Mouse (Mus musculus) adrenal gland, adult 8-10 months (tissue): ENCODE results near the gene Rdh11. TPM values are rescaled to one million over a fixed set of nuclear protein-coding genes. Genes with fewer than 3 reads are reported as not detected.

Experiments
- DNase-seq: peaks from one replicate; pipeline ENCODE4 v3.0.0; 2022
- total RNA-seq, 4 experiments: library from RNA; stranded (reverse); gene quantifications; 2 replicates each; pipeline ENCODE4 v1.2.4; 2022

The Rdh11 gene
- total RNA-seq, 4 experiments from 2014 or later: 18.1 to 25.0 (median 21.0) TPM

DNA sequence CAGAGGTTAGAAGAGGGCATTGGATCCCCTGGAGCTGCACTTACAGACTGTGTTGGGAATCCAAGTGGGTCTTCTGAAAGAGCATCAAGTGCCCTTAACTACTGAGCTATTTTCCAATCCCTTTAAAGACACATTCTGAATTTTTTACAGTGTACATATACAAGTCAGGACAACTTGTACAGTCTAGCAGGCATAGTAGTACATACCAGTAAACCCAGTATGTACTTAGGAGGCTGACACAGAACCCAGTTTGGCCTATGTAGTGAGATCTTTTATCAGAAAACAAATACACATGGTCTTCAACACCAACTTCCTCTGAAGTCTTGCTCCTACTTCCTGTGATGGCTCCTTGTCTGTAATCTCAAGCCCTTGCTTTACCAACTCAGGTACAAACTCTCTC lies 53.1 kb downstream of the Rdh11 start:
- DNase-seq: no peak

DNA sequence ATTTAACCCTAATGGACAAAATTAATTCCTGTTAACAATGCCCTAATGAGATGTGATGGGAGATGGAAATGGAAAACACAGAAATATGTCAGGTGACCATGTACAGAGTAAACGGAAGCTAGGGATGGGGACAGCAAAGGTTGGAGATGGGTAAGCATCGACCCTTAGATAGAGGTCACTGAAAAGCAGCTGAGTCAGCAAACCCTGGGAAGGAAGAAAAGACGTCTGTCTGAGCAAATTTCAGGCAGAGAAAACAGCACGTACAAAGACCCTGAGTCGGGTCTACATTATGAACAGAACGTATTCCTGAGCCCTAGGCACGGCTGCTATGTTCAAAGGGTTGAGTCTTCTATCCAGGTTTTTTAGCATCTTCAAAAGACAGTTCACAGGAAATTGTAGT lies 55.1 kb downstream of the Rdh11 start:
- no peak for DNase-seq

DNA sequence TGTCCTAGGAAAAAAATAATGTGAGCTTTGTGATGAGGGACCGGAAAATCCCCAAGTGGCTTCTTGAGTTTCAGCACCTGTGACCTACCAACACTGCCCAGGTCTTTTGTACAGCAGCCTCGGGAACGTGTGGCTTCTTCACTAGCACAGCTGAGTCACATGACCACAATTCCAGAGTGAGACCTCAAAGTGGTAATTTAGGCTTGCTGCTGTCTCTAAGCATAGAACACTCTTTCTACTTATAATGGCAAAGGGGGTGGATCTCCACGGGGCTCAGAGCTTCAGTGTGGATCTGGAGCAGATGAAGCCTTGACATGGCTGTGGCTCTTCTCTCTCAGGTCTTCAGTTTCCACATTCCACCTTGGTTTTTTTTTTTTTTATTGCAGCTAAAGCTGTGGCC lies 57.0 kb downstream of the Rdh11 start:
- no peak for DNase-seq

DNA sequence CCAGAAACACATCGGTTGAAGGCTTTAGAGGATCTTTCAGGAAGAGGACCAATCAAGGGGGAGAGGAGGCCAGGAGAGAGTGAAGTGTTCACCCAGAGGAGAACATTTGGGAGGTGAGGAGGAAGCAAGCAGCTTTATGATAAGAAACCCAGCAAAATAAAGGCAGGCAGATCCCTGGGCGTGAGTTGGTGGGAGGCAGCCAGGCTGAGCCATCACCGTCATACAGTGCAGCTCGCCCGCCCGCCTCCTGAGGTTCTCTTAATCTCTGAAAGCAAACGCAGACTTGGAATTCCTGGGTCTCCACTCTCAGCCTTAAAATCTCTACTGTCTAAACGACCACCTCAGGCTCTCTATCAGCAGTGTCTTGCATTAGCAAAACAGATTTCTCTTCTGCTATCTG lies 57.4 kb downstream of the Rdh11 start:
- no peak for DNase-seq

DNA sequence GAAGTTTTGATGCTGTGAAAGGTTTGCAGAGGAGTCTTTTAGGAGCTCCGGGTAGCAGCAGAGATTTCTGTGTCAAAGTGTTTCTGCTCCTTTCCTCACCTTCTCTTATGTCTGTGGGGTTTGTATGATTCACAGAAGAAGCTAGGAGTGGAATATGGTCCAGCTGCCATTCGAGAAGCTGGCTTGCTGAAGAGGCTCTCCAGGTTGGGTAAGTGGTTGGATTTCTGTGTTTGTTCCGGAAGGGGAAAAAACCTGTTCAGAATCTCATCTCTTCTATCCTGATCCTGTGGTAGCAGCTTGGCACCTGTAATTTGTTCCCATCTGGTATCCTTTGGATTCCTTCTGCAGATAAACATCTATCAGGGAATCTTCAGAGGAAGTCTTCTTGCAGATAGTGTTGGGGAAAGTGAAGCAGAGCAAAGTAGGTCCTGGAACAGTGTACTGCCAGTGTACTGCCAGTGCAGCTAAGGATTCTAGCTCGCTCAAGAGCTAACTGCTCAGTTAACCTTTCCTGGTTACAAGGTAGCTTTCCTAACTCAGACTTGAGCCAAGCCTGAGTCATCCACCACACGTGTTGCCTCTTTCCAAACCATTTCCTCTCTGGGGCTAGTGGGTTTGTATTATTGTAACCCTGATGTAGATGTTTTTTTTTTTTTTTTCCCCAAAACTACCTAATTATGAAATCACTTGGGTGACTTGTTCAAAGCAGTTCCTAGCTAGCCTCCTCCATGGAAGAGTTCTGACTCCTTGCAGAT lies 60.2 kb downstream of the Rdh11 start:
- DNase-seq: no peak

DNA sequence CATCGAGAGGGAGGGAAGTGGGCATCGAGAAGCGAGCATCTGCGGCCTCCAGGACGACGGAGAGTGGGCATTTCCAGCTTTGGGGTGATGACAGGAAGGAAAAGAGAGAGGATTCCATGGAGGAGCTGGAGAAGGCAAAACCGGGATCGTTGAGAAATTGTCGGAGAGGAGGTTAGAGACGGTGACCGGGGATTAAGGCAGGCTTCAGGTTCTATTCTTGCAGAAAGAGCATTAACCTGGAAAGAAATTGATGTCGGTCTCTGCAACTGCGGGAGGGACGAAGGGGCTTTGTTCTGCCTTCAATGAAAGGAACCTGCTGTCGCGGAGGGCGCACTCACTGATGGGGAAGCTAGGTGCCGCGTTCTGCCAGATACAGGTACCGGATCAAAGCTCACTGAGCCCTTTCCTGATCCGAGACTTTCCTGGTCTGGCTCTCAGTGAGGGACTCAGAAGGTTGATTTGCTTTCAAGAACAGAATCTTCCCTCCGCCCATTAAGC lies 60.9 kb downstream of the Rdh11 start:
- no peak for DNase-seq

DNA sequence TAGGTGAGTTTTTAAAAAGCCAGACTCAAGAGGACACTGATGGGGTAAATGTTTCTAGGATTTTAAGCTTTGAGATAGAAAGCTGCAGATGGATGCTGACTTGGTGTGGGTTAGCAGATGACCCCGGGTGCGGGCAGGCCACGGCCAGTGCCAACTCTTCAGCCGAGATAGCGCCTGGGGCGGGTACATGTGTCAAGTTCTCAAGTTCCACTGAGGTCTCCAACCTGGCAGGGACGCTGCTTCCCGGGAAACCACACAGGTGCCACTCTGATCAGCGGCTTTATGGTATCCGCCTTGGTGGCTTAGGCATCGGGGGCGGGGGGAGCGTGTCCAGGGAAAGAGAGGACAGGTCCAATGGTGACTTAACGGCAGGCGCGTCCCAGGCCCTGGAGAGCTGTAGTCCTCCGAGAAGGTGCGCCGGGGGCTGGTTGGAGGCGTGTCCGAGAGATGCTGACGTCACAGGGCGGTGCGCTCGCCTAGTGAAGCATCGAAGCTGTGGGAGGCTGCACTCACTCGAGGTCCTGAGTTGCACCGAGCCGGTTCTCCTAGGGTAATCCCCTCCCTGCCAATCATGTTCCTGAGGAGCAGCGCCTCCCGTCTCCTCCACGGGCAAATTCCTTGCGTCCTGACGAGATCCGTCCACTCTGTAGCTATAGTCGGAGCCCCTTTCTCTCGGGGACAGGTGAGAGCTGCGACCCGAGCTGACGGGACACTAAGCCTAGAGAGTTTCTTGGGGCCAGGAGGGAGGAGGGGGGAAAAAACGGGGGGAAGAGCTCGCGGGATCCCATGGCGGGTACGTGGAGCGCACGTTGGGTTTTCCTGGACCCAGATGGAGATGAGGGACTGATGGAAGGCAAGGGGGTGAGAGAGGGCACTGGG lies 61.6 kb downstream of the Rdh11 start, which contains the start of gene Arg2:
Gene Arg2 (plus strand): TSS at position 479 of the 879 bp plus-strand sequence.
- peak; percentile 22 for DNase-seq

Other genes starting within 250 kb of the Rdh11 start
- gene Tmem229b, start 184.7 kb downstream of the Rdh11 start, total RNA-seq: 10 to 100 TPM in 2 of 4 experiments, 1 to 10 TPM in 2; 6.8 to 19.5 (median 11.7) TPM
- gene Plekhh1, start 163.1 kb downstream of the Rdh11 start, total RNA-seq: 1 to 10 TPM; 2.6 to 6.1 (median 4.3) TPM
- 10 to 100 TPM; 13.6 to 16.5 (median 14.8) TPM for gene Pigh, start 102.6 kb downstream of the Rdh11 start, total RNA-seq
- gene Arg2, start 61.5 kb downstream of the Rdh11 start, total RNA-seq: under 1 TPM; 0.29 to 0.99 (median 0.67) TPM
- 100 to 1,000 TPM; 120 to 135 (median 127) TPM for gene Vti1b, start 19.6 kb downstream of the Rdh11 start, total RNA-seq
- 1 to 10 TPM in 1 of 4 experiments, under 1 TPM in 3; 0.52 to 1.4 (median 0.65) TPM for gene Rdh12, start 16.6 kb upstream of the Rdh11 start, total RNA-seq
- 10 to 100 TPM; 21.3 to 46.5 (median 28.2) TPM for gene Zfyve26, start 104.0 kb upstream of the Rdh11 start, total RNA-seq
- under 1 TPM; 0.35 to 0.74 (median 0.48) TPM for gene Rad51b, start 105.0 kb upstream of the Rdh11 start, total RNA-seq